Mouse (Mus musculus): Measurements from ENCODE around the gene Tulp4.

GRCm38 (mm10) chr17:6215640-6216039 is 109.4 kb downstream of the Tulp4 start:
- no peak for TF ChIP-seq ZC3H11A (IDR thresholded peaks at IDR 0.05; ENCODE audit: borderline replicate concordance, low read depth, low read length)
- TF ChIP-seq CHD2 (IDR thresholded peaks at IDR 0.05; ENCODE audit: low read depth, low read length): no peak

All from ES-E14 (cell line).